ENCODE assay signal across 13 mouse cellular contexts in the genomic region with DNA sequence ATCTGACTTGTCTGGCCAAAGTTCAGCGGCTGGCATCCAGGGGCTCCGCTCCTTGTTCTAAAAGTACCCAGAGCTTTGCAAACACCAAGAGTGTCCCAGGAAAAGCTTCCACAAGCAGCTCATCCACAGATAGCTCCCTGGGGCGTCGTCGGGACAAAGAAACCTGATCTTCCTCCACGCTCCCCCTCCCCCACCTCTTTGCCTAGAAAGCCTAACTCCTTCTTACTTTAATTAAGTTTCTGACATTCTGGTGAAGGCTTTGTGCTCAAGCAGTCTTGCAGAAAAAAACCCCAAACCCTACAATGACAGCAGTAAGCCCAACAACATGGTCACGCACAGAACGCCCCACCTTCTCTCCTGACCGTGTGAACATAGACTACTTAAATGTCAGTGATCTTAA.
DNase-seq lines count a peak whose midpoint lies in the region; ATAC-seq and TF ChIP-seq lines count a peak whose summit lies in the region.
"Had no signal": no experiment of that assay in that cellular context is flagged by ENCODE, and none has a peak within 500 bp of the region (broad histone marks: within the 10 kb centered on the region; RNA-seq: fewer than 3 reads in every experiment).

No protein-coding gene starts in this region.

- no peak overlapping the region for H3K4me2 ChIP-seq in kidney, postnatal 0 days (ENCODE audit: low read length)
- H3K4me2 ChIP-seq in limb, embryonic 11.5 days (ENCODE audit: low read depth, severe bottlenecking): no peak overlapping the region
- H3K4me2 ChIP-seq: embryonic facial prominence, embryonic 15.5 days; liver, embryonic 12.5 days had no signal

- WGBS in kidney, postnatal 0 days: 23% methylated on average over 9 of the region's 9 CpGs
- WGBS in limb, embryonic 11.5 days: 11% methylated on average over 9 of the region's 9 CpGs

- ATAC-seq in kidney, postnatal 0 days (replicated peaks; ENCODE audit: low FRiP score, low read depth): peak; percentile 73
- no peak for ATAC-seq in limb, embryonic 11.5 days (ENCODE audit: insufficient number of reproducible peaks, low FRiP score, low TSS enrichment, low read depth)
- ATAC-seq: liver, embryonic 12.5 days had no signal

- H3K4me3 ChIP-seq in kidney, postnatal 0 days (replicated peaks; ENCODE audit: low read depth, low read length): no peak overlapping the region
- H3K4me3 ChIP-seq in limb, embryonic 11.5 days (ENCODE audit: low read depth, low read length): no peak overlapping the region
- H3K4me3 ChIP-seq: embryonic facial prominence, embryonic 15.5 days; liver, embryonic 12.5 days; megakaryocyte, embryonic 14.5 days had no signal

- no peaks in the 10 kb centered on the region for H3K36me3 ChIP-seq in kidney, postnatal 0 days (ENCODE audit: insufficient read depth, low read length)
- no peaks in the 10 kb centered on the region for H3K36me3 ChIP-seq in limb, embryonic 11.5 days (ENCODE audit: control insufficient read depth, insufficient read depth, low read length)
- H3K36me3 ChIP-seq: embryonic facial prominence, embryonic 15.5 days; liver, embryonic 12.5 days had no signal

- no peak overlapping the region for H3K27ac ChIP-seq in kidney, postnatal 0 days
- no peak overlapping the region for H3K27ac ChIP-seq in limb, embryonic 11.5 days (replicated peaks; ENCODE audit: low read depth, low read length)
- H3K27ac ChIP-seq: embryonic facial prominence, embryonic 15.5 days; liver, embryonic 12.5 days had no signal

- no peaks in the 10 kb centered on the region for H3K9me3 ChIP-seq in kidney, postnatal 0 days (replicated peaks; ENCODE audit: low read length)
- H3K9me3 ChIP-seq in limb, embryonic 11.5 days (ENCODE audit: control insufficient read depth, low read length): no peaks in the 10 kb centered on the region
- H3K9me3 ChIP-seq: embryonic facial prominence, embryonic 15.5 days; liver, embryonic 12.5 days; megakaryocyte, embryonic 14.5 days had no signal

- DNase-seq in heart, adult 11 months: peak; percentile 61
- DNase-seq in heart, adult 18-20 months: no peak
- peak; percentile 74 for DNase-seq in kidney, postnatal 0 days (ENCODE audit: low spot score)
- DNase-seq in kidney, postnatal 36 days: no peak
- DNase-seq in embryo, embryonic 10 days (ENCODE audit: low spot score): peak; percentile 56
- DNase-seq in limb, embryonic 11.5 days (ENCODE audit: low spot score): peak; percentile 40
- no peak for DNase-seq in adrenal gland, adult 8-10 months
- DNase-seq in adrenal gland, adult 18-20 months (ENCODE audit: low spot score in 2 of 2): no peak
- DNase-seq: cerebellum, adult 18-20 months; gastrocnemius, postnatal 25 days had no signal

- H3K9ac ChIP-seq in kidney, postnatal 0 days (ENCODE audit: low read depth, low read length): no peak overlapping the region
- no peak overlapping the region for H3K9ac ChIP-seq in limb, embryonic 11.5 days (ENCODE audit: low read length)
- H3K9ac ChIP-seq: embryonic facial prominence, embryonic 15.5 days; liver, embryonic 12.5 days had no signal

- no peaks in the 10 kb centered on the region for H3K27me3 ChIP-seq in kidney, postnatal 0 days (ENCODE audit: insufficient read depth, low read length)
- H3K27me3 ChIP-seq in limb, embryonic 11.5 days (ENCODE audit: control insufficient read depth, insufficient read depth, low read length): no peaks in the 10 kb centered on the region
- H3K27me3 ChIP-seq: embryonic facial prominence, embryonic 15.5 days; liver, embryonic 12.5 days; megakaryocyte, embryonic 14.5 days had no signal

- no peak for TF ChIP-seq CTCF in kidney, postnatal 0 days (IDR thresholded peaks at IDR 0.05; ENCODE audit: low read depth)

- H3K4me1 ChIP-seq in kidney, postnatal 0 days (replicated peaks; ENCODE audit: insufficient read depth, low read length): no peaks in the 10 kb centered on the region; the same call in 1 of the 2 replicates
- no peaks in the 10 kb centered on the region for H3K4me1 ChIP-seq in limb, embryonic 11.5 days (ENCODE audit: control insufficient read depth, insufficient read depth, low read length)
- H3K4me1 ChIP-seq: liver, embryonic 12.5 days had no signal

Comparison
In these comparisons a context has a peak if more than half of its experiments do, and no peak if none do; other contexts are left out.
1. DNase-seq: peak in heart, adult 11 months (single experiment), kidney, postnatal 0 days (single experiment), embryo, embryonic 10 days (single experiment) and limb, embryonic 11.5 days (single experiment); none in heart, adult 18-20 months (0 of 2), kidney, postnatal 36 days (0 of 2), adrenal gland, adult 8-10 months (single experiment) and adrenal gland, adult 18-20 months (0 of 2).